Mouse (Mus musculus): ENCODE results near the gene Ctnnd2.

DNA sequence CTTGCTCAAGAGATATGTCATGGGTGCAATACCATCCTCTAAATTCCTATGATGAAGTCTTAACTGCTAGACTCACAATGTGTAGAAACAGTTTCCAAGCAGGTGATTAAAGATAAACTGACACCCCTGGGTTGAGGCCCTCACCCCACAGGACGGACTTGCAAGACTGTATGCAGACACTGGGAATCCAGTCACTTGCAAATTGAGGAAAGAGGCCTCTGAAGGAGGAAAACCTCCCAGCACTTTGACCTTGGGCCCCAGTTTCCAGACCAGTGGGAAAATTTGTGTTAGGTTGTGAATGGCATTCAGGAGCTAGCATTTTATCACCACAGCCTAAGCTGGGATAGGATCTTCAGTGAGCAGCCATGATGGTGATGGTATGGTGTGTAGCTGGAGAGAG is 521.9 kb downstream of the Ctnnd2 start:
- no peak for TF ChIP-seq CTCF (IDR thresholded peaks at IDR 0.05; ENCODE audit: borderline replicate concordance, control insufficient read depth, extremely low read depth, insufficient read depth, low read length, poor library complexity)
- no peak for TF ChIP-seq POLR2A (IDR thresholded peaks at IDR 0.05; ENCODE audit: control insufficient read depth, extremely low read depth, insufficient read depth, low read length, poor library complexity)
